Mouse (Mus musculus): ENCODE data around the gene C87436. TPM values are rescaled to one million over a fixed set of nuclear protein-coding genes. Genes with fewer than 3 reads are reported as not detected.

The C87436 gene
- 16.8 and 20.0 TPM in 2 replicates for polyA plus RNA-seq (2015; fragmentation: Nextera tagmentation; extraction: Ambion mirVana)

DNA sequence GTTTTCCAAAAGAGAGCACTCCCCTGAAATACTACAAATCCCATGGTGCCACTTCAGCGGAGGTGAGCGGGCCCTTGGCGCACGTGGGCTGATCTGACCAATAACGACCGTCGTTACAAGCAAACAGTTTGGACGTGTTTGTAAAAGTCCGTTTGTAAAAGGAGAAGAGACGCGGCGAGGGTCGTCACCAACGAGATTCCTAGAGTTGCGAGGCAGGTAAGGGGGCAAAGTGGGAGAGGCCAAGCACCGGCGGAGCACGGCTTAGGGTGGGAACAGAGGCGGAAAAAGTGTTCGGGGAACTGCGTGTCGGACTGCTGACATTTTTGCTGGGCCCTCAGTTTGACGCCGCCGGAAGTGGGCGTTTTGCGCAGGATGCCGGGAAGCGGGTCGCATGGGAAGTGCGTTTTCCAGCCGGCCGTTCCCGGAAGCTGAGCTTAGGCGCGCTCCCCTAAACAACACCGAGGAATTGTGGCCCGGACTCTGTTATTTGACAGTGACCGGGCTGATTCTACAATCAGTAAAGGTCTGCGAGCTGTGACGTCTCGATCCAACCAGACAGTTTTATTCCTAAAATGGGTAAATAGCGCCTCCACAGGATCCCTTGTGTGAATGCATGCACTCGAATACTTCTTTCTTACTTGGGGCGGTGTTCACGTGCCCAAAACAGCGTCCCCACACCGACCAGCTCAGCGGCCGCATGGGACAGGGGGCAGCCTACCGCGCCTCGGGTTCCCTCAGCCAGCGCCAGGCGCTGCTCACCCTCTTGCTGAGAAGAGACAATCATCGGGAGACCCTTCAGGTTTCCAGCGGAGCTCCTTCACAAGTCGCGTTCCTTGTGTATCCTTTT, at the start of gene C87436:
C87436 (plus strand) TSS at position 103 of the 847 bp plus-strand sequence.
- H3K4me1 ChIP-seq, result peaks cover 11% of the 10 kb centered on the region
- under 1% methylated on average over 59 of the region's 59 CpGs for WGBS

DNA sequence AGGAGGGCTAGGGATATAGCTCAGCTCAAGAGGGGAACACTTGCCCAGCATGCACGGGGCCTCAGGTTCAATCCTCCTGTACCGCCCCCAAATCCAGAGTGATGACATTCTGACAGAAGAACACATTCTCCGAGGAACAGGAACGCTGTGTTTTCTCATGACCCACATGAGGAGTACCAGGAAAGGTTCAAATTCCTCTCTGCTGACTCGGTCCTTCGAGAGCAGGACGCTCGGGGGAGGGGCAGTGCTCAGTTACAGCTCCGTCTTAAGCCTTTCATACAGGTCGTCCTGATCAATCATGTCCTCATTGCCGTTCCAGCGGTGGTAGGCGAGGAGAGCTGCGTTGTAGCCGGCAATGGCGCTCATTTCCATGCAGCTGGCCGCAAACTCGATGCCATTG, 49.7 kb upstream of the C87436 start:
- Histone ChIP-seq H3K4me2 (no peak overlapping the region), H3K27ac (replicated peaks) (no peak overlapping the region), H3K4me1 (no peaks in the 10 kb centered on the region), H3K9me3 (no peaks in the 10 kb centered on the region), H3K9ac (no peak overlapping the region), H3K27me3 (replicated peaks) (no peaks in the 10 kb centered on the region), H3K4me3 (no peak overlapping the region), H3K36me3 (peaks cover 70% of the 10 kb centered on the region)
- no peak for ATAC-seq (ENCODE audit: extremely low read depth, insufficient number of reproducible peaks, low FRiP score, low TSS enrichment)
- 63% methylated on average over 18 of the region's 18 CpGs for WGBS

More for the DNA sequence above, at the start of gene C87436:
- peaks cover 45% of the 10 kb centered on the region for H3K36me3 ChIP-seq
- H3K27me3 ChIP-seq (replicated peaks), result no peaks in the 10 kb centered on the region
- H3K4me3 ChIP-seq, result peak within 1 kb of the TSS; percentile 78
- peak; percentile 93 for ATAC-seq (ENCODE audit: extremely low read depth, insufficient number of reproducible peaks, low FRiP score, low TSS enrichment)
- H3K27ac ChIP-seq (replicated peaks), result peak within 1 kb of the TSS; percentile 97
- peak within 1 kb of the TSS; percentile 83 for H3K4me2 ChIP-seq
- no peaks in the 10 kb centered on the region for H3K9me3 ChIP-seq
- H3K9ac ChIP-seq, result peak within 1 kb of the TSS; percentile 90

DNA sequence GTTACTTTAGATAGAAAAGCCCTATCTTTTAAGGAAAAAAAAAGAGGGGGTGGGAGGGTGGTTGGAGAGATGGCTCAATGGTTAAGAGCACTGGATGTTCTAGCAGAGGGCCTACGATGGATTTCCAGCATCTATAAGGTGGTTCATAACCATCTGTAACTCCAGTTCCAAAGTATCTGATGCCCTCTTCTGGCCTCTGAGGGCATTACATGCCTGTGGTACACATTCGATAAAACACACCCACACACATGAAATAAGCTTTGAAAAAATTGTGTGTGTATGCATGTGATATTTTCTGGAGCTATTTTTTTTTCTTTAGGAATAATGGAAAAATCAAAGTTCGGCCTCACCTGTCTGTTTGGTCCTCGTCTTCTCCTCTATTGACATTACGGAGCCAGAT, 46.8 kb upstream of the C87436 start:
- Histone ChIP-seq H3K9me3 (no peaks in the 10 kb centered on the region), H3K4me1 (peaks cover 21% of the 10 kb centered on the region), H3K4me2 (no peak overlapping the region), H3K27me3 (replicated peaks) (no peaks in the 10 kb centered on the region), H3K27ac (replicated peaks) (no peak overlapping the region), H3K4me3 (no peak overlapping the region), H3K9ac (no peak overlapping the region), H3K36me3 (peaks cover 76% of the 10 kb centered on the region)
- 93% methylated on average over 5 of the region's 5 CpGs for WGBS
- no peak for ATAC-seq (ENCODE audit: extremely low read depth, insufficient number of reproducible peaks, low FRiP score, low TSS enrichment)

DNA sequence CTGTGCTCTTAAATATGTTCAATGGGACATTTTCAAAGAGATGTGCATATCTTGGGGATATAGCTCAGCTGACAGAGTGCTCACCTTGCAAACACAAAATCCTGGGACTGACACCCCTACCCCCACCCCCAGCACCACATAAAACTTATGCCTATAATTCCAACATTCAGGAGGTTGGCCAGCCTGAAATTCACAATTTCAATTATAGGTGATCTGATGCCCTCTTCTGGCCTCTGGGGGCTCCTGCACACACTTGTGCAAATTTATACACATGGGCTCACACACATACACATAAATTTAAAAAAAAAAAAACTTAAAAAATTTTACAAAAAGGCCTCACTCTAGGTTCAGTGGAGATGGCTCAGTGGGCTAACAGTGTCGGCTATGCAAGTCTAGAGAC, 45.0 kb upstream of the C87436 start:
- H3K4me2 ChIP-seq, result no peak overlapping the region
- no peaks in the 10 kb centered on the region for H3K27me3 ChIP-seq (replicated peaks)
- no peak overlapping the region for H3K27ac ChIP-seq (replicated peaks)
- H3K36me3 ChIP-seq, result peaks cover 60% of the 10 kb centered on the region
- WGBS, result 90% methylated on average over 1 of the region's 1 CpGs
- no peak overlapping the region for H3K9ac ChIP-seq
- no peak overlapping the region for H3K4me3 ChIP-seq
- peaks cover 29% of the 10 kb centered on the region for H3K4me1 ChIP-seq
- no peak for ATAC-seq (ENCODE audit: extremely low read depth, insufficient number of reproducible peaks, low FRiP score, low TSS enrichment)
- H3K9me3 ChIP-seq, result no peaks in the 10 kb centered on the region

DNA sequence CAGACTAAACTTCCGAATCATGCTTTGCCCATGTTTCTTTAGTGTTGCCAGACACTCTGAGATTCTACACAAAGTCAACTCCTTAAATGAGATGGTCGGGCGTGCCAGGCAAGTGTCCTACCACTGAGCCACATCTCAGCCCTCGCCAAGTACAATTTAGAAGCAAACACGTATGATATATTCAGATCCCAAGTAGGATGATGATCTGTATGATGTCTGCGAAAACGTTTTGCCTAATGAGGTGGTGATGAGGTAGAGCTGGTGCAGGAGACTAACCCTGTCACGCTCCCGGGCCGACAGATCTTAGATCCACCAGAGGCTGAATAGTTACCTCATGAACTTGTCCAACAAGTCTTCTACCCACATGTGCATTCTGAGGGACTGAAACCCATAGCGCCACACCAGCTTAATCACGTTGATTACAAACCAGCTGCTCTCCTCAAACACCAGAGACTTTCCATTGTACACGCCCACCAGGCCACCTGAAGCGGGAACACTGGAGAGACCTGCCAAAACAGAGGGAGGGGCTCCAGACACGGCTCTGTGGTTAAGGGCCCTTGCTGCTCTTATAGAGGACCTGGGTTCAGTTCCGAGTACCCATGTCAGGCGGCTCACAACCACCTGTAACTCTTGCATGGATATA, 44.0 kb upstream of the C87436 start:
- no peak overlapping the region for H3K4me3 ChIP-seq
- peaks cover 3% of the 10 kb centered on the region; the same call in 1 of the 2 replicates for H3K27me3 ChIP-seq (replicated peaks)
- ATAC-seq (ENCODE audit: extremely low read depth, insufficient number of reproducible peaks, low FRiP score, low TSS enrichment), result no peak
- H3K9me3 ChIP-seq, result no peaks in the 10 kb centered on the region
- 82% methylated on average over 17 of the region's 17 CpGs for WGBS
- no peak overlapping the region for H3K27ac ChIP-seq (replicated peaks)
- no peak overlapping the region for H3K4me2 ChIP-seq
- peaks cover 50% of the 10 kb centered on the region for H3K36me3 ChIP-seq
- H3K4me1 ChIP-seq, result peaks cover 29% of the 10 kb centered on the region
- 0 out of 2 replicates have a peak overlapping the region, but pooled peaks have one; percentile 93 for H3K9ac ChIP-seq

DNA sequence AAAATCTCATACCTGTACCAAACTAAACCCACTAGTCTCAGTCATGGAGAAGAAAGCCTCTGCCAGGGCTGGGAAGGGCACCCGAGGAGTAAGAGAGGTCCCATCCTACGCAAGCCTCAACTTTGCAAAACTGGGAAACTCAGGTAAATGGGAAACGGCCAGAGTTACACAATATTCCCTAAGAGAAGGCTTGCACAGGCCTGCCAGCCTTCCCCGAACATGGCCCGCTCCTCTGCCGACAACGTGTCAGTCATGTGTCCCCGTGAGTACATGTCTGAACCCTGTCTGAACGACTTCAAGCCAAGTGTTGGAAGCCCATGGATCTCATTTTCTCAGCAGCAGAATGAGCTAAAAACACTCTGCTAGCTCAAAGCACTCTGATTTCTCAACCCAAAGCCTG, 43.2 kb upstream of the C87436 start:
- Histone ChIP-seq H3K4me1 (peaks cover 29% of the 10 kb centered on the region), H3K4me2 (peak overlapping the region; percentile 92), H3K27ac (replicated peaks) (no peak overlapping the region), H3K4me3 (no peak overlapping the region), H3K9me3 (no peaks in the 10 kb centered on the region), H3K9ac (peak overlapping the region; percentile 93), H3K27me3 (replicated peaks) (peaks cover 8% of the 10 kb centered on the region), H3K36me3 (peaks cover 42% of the 10 kb centered on the region)
- no peak for ATAC-seq (ENCODE audit: extremely low read depth, insufficient number of reproducible peaks, low FRiP score, low TSS enrichment)
- 66% methylated on average over 9 of the region's 9 CpGs for WGBS

DNA sequence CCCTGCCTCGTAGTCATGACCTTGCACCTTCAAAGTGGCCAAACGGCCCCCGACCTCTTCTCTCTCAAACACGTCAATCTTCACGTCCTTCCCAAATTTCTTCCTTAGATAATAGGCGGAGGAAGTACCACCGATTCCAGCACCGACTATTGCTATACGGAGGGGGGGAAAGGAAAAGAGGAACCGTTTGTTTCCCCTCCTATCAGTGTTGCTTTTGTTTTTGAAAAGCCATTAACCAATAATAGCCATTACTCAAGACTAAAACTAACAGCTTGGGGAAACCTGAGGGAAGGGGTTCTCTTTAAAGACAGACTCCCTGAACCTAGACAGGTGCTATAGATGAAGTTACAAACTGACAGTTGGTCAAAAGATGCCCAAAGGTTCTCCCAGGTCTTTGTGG, 42.2 kb upstream of the C87436 start:
- Histone ChIP-seq H3K27ac (replicated peaks) (peak overlapping the region; percentile 92; the same call in 1 of the 2 replicates), H3K36me3 (peaks cover 32% of the 10 kb centered on the region), H3K9me3 (no peaks in the 10 kb centered on the region), H3K27me3 (replicated peaks) (peaks cover 8% of the 10 kb centered on the region), H3K4me2 (peak overlapping the region; percentile 92), H3K4me1 (peaks cover 33% of the 10 kb centered on the region), H3K4me3 (peak overlapping the region; percentile 92), H3K9ac (peak overlapping the region; percentile 93)
- no peak for ATAC-seq (ENCODE audit: extremely low read depth, insufficient number of reproducible peaks, low FRiP score, low TSS enrichment)
- 20% methylated on average over 10 of the region's 10 CpGs for WGBS

DNA sequence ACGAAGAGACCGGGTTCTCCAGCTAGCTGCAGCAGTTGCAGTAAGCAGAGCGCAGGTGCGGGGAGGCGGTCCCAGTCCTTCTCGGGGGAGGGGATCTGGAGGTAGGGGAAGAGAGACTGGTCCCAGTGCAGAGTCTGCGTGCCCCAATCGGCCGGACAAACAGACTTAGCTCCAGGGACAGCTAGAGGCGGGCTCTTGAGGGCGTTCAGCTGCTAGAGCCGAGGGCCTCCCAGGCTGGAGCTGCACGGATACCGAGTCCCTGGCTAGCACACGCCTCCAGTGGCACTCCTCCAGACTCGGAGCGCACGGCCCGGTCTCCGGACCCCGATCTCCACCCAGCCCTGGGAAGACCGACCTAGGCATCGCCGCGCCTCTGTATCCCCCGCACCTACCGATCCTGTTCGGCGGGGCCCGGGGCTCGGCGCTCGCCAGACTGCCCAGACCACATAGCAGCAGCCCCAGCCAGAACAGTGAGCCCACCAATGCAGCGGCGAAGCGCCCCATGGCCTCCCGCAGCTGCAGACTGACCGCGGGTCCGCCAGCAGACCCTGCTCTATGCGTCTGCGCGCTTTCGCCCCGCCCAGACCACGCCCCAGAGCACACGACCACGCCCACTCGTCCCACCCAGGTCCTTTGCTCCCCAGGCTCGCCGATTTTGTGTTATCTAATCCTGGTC, 41.5 kb upstream of the C87436 start, which contains the start of gene Pcyox1:
Pcyox1 (minus strand) TSS at position 574 of the 676 bp plus-strand sequence.
- H3K36me3 ChIP-seq, result peaks cover 25% of the 10 kb centered on the region
- peak within 1 kb of the TSS; percentile 92 for H3K27ac ChIP-seq (replicated peaks)
- H3K4me2 ChIP-seq, result peak within 1 kb of the TSS; percentile 92
- peaks cover 8% of the 10 kb centered on the region for H3K27me3 ChIP-seq (replicated peaks)
- peak; percentile 92 for ATAC-seq (ENCODE audit: extremely low read depth, insufficient number of reproducible peaks, low FRiP score, low TSS enrichment)
- H3K4me3 ChIP-seq, result peak within 1 kb of the TSS; percentile 92
- WGBS, result under 1% methylated on average over 51 of the region's 51 CpGs
- H3K9ac ChIP-seq, result peak within 1 kb of the TSS; percentile 93
- H3K4me1 ChIP-seq, result peaks cover 34% of the 10 kb centered on the region
- no peaks in the 10 kb centered on the region for H3K9me3 ChIP-seq

DNA sequence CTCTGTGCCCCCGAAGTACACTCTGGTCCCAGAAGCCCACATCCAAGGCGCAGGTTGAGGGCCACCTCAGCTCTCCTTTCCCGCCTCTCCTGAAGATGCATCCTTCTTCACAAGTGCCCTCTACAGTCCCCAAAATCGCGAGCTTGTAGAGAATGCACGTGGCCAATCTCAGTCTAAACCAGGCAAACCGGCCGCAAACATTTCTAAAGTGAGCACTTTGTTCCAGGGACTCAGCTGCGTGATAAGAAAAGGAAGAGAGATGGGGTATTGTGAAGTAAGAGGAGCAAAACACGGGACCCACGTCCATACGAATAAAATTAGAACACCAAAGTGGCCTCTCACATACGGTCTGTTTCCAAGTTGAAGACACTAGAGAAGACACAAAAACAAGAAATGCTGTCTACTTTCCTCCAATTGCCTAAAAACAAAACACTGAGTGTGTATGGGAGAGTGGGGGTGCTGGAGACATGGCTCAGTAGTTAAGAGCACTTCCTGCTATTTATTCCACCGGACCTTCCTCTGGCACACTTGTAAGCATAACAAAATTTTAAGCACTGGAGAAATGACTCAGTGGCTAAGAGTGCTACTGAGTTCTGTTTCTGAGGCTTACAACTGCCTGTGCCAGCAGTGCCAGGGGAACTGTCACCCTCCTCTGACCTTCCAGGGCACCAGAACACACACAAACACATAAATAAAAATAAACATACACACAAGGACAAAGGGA, 40.8 kb upstream of the C87436 start:
- no peak for ATAC-seq (ENCODE audit: extremely low read depth, insufficient number of reproducible peaks, low FRiP score, low TSS enrichment)
- 4% methylated on average over 14 of the region's 14 CpGs for WGBS
- H3K9ac ChIP-seq, result peak overlapping the region; percentile 93

DNA sequence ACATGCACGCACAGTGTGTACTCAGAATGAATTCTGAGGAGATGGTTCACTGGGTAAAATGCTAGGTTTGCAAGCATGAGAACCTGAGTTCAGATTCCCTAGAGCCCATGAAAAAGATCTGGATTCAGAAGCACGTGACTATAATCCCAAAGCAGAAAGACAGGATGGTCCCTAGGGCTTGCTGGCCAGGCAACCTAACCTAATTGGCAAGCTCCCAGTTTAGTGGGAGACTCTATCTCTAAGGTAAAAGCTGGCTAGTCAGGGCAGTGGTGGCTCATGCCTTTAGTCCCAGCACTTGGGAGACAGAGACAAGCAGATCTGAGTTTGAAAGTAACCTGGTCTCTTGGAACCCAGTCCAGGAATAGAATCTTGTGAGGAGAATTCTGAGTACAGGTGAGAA, 39.2 kb upstream of the C87436 start:
- H3K4me1 ChIP-seq, result peaks cover 34% of the 10 kb centered on the region
- peaks cover 8% of the 10 kb centered on the region for H3K27me3 ChIP-seq (replicated peaks)
- H3K36me3 ChIP-seq, result peaks cover 4% of the 10 kb centered on the region
- H3K27ac ChIP-seq (replicated peaks), result no peak overlapping the region
- no peaks in the 10 kb centered on the region for H3K9me3 ChIP-seq
- no peak for ATAC-seq (ENCODE audit: extremely low read depth, insufficient number of reproducible peaks, low FRiP score, low TSS enrichment)
- WGBS, result 78% methylated on average over 2 of the region's 2 CpGs
- H3K9ac ChIP-seq, result no peak overlapping the region
- no peak overlapping the region for H3K4me2 ChIP-seq
- H3K4me3 ChIP-seq, result no peak overlapping the region

More for the DNA sequence above, 40.8 kb upstream of the C87436 start:
- peaks cover 34% of the 10 kb centered on the region for H3K4me1 ChIP-seq
- peak overlapping the region; percentile 92 for H3K27ac ChIP-seq (replicated peaks)
- peaks cover 8% of the 10 kb centered on the region for H3K27me3 ChIP-seq (replicated peaks)
- peak overlapping the region; percentile 92 for H3K4me2 ChIP-seq
- H3K36me3 ChIP-seq, result peaks cover 18% of the 10 kb centered on the region
- H3K9me3 ChIP-seq, result no peaks in the 10 kb centered on the region
- peak overlapping the region; percentile 92 for H3K4me3 ChIP-seq
